Mouse (Mus musculus): ENCODE data around the gene Qrich1. TPM values are rescaled to one million over a fixed set of nuclear protein-coding genes. Genes with fewer than 3 reads are reported as not detected.

The Qrich1 gene
- polyA plus RNA-seq, 1 experiment from 2014 or later, result 129 TPM

DNA sequence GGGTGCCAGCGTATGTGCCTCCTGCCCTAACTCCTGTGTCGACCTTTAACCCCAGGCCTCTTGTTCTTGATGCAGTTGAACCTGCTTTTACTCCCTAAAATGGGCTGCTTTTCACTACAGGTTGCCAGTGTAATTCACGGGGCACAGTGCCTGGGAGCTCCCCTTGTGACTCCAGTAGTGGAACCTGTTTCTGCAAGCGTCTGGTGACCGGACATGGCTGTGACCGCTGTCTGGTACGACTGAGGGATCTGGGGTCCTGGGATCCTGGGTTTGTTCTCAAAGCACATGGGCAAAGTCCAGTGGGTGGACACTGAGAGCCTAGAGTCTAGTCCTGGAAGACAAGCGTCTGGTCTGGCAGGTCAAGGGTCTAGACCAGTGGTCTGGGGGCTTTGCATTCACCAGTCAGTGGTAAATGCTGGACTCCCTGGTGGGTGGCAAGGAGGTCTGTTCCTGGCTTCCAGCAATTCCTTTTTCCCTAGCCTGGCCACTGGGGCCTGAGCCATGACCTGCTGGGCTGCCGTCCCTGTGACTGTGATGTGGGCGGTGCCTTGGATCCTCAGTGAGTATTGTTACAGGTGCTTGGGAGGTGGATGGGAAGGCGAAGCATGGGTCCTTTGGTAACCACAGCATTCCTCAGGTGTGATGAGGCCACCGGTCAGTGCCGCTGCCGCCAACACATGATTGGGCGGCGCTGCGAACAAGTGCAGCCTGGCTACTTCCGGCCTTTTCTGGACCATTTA lies 33.4 kb upstream of the Qrich1 start:
- Histone ChIP-seq H3K27ac (ENCODE audit: low read length) (no peak overlapping the region), H3K4me2 (replicated peaks; ENCODE audit: low read depth, low read length) (no peak overlapping the region), H3K9me3 (ENCODE audit: low read length) (no peaks in the 10 kb centered on the region), H3K27me3 (ENCODE audit: insufficient read depth, low read length) (no peaks in the 10 kb centered on the region), H3K4me1 (ENCODE audit: insufficient read depth, low read length) (peaks cover 19% of the 10 kb centered on the region), H3K9ac (replicated peaks; ENCODE audit: low read length) (no peak overlapping the region), H3K4me3 (ENCODE audit: low read length) (no peak overlapping the region), H3K36me3 (ENCODE audit: insufficient read depth, low read length) (peaks cover 59% of the 10 kb centered on the region)
- ATAC-seq (ENCODE audit: low FRiP score, low TSS enrichment), result no peak
- WGBS, result 86% methylated on average over 18 of the region's 18 CpGs

- Histone ChIP-seq H3K9ac (replicated peaks; ENCODE audit: low read length) (no peak overlapping the region), H3K36me3 (ENCODE audit: insufficient read depth, low read length) (peaks cover 67% of the 10 kb centered on the region), H3K4me2 (replicated peaks; ENCODE audit: low read depth, low read length) (no peak overlapping the region), H3K27ac (ENCODE audit: low read length) (no peak overlapping the region), H3K9me3 (ENCODE audit: low read length) (no peaks in the 10 kb centered on the region), H3K4me3 (ENCODE audit: low read length) (no peak overlapping the region), H3K27me3 (ENCODE audit: insufficient read depth, low read length) (no peaks in the 10 kb centered on the region), H3K4me1 (ENCODE audit: insufficient read depth, low read length) (peaks cover 18% of the 10 kb centered on the region)
- 92% methylated on average over 15 of the region's 15 CpGs for WGBS
- no peak for ATAC-seq (ENCODE audit: low FRiP score, low TSS enrichment)
These were observed 32.6 kb upstream of the Qrich1 start for GRCm38 (mm10) chr9:108484021-108484420.

DNA sequence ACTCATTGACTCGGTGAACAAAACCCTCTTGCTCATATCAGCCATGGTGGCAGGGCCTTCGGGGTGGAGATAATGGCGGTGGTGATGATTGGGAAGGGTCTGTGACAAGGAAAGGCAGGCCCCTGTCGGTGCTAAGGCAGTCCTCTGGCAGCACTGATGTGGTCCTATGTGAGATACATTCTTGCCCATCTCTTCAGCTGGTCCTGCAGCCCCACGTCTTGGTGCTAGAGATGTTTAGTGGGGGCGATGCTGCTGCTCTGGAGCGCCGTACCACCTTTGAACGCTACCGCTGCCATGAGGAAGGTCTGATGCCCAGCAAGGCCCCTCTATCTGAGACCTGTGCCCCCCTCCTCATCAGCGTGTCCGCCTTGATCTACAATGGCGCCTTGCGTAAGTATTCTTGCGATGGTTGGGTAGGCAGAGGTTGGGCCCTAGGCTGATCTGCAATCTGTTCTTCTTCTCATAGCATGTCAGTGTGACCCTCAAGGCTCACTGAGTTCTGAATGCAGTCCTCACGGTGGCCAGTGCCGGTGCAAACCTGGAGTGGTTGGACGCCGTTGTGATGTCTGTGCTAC lies 31.2 kb upstream of the Qrich1 start:
- H3K9ac ChIP-seq (replicated peaks; ENCODE audit: low read length), result no peak overlapping the region
- H3K4me2 ChIP-seq (replicated peaks; ENCODE audit: low read depth, low read length), result no peak overlapping the region
- no peak for ATAC-seq (ENCODE audit: low FRiP score, low TSS enrichment)
- peaks cover 75% of the 10 kb centered on the region for H3K36me3 ChIP-seq (ENCODE audit: insufficient read depth, low read length)
- 98% methylated on average over 19 of the region's 19 CpGs for WGBS
- no peaks in the 10 kb centered on the region for H3K9me3 ChIP-seq (ENCODE audit: low read length)
- no peaks in the 10 kb centered on the region for H3K27me3 ChIP-seq (ENCODE audit: insufficient read depth, low read length)
- H3K4me3 ChIP-seq (ENCODE audit: low read length), result no peak overlapping the region
- H3K4me1 ChIP-seq (ENCODE audit: insufficient read depth, low read length), result peaks cover 14% of the 10 kb centered on the region
- no peak overlapping the region for H3K27ac ChIP-seq (ENCODE audit: low read length)

DNA sequence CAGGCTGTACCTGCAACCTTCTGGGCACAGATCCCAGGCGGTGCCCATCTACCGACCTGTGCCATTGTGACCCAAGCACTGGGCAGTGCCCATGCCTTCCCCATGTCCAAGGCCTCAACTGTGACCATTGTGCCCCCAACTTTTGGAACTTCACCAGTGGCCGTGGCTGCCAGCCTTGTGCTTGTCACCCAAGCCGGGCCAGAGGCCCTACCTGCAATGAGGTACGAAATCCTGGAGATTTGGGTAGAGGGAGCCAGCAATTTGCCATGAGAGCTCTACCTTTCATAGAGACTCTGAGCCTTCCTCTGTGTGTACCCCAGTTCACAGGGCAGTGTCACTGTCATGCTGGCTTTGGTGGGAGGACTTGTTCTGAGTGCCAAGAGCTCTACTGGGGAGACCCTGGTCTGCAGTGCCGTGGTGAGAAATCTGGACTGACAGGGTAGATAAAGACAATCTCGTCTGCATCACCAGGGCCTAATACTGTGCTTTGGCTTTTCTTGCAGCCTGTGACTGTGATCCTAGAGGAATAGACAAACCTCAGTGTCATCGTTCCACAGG lies 29.6 kb upstream of the Qrich1 start:
- Histone ChIP-seq H3K4me3 (ENCODE audit: low read length) (no peak overlapping the region), H3K27ac (ENCODE audit: low read length) (no peak overlapping the region), H3K9me3 (ENCODE audit: low read length) (no peaks in the 10 kb centered on the region), H3K27me3 (ENCODE audit: insufficient read depth, low read length) (no peaks in the 10 kb centered on the region), H3K4me1 (ENCODE audit: insufficient read depth, low read length) (peaks cover 15% of the 10 kb centered on the region), H3K36me3 (ENCODE audit: insufficient read depth, low read length) (peaks cover 70% of the 10 kb centered on the region), H3K9ac (replicated peaks; ENCODE audit: low read length) (no peak overlapping the region), H3K4me2 (replicated peaks; ENCODE audit: low read depth, low read length) (no peak overlapping the region)
- 94% methylated on average over 8 of the region's 8 CpGs for WGBS
- ATAC-seq (ENCODE audit: low FRiP score, low TSS enrichment), result no peak

GRCm38 (mm10) chr9:108488403-108488802 lies 28.2 kb upstream of the Qrich1 start:
- Histone ChIP-seq H3K36me3 (ENCODE audit: insufficient read depth, low read length) (peaks cover 76% of the 10 kb centered on the region), H3K27ac (ENCODE audit: low read length) (no peak overlapping the region), H3K9ac (replicated peaks; ENCODE audit: low read length) (no peak overlapping the region), H3K4me2 (replicated peaks; ENCODE audit: low read depth, low read length) (no peak overlapping the region), H3K9me3 (ENCODE audit: low read length) (no peaks in the 10 kb centered on the region), H3K27me3 (ENCODE audit: insufficient read depth, low read length) (no peaks in the 10 kb centered on the region), H3K4me3 (ENCODE audit: low read length) (no peak overlapping the region), H3K4me1 (ENCODE audit: insufficient read depth, low read length) (peaks cover 21% of the 10 kb centered on the region)
- WGBS, result 94% methylated on average over 17 of the region's 17 CpGs
- ATAC-seq (ENCODE audit: low FRiP score, low TSS enrichment), result no peak

DNA sequence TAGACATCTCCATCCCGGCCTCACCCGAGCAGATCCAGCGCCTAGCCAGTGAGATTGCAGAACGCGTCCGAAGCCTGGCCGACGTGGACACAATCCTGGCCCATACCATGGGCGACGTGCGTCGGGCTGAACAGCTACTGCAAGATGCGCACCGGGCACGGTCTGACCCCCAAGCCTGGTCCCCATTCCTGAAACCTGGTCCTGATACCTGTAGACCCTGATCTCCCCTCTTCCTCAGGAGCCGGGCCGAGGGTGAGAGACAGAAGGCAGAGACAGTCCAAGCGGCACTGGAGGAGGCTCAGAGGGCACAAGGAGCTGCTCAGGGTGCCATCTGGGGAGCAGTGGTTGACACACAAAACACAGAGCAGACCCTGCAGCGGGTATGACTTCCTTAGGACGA lies 27.4 kb upstream of the Qrich1 start:
- 95% methylated on average over 20 of the region's 20 CpGs for whole genome bisulfite sequencing
- Histone ChIP-seq H3K4me2 (replicated peaks; ENCODE audit: low read depth, low read length) (no peak overlapping the region), H3K9ac (replicated peaks; ENCODE audit: low read length) (no peak overlapping the region), H3K4me3 (ENCODE audit: low read length) (no peak overlapping the region), H3K27me3 (ENCODE audit: insufficient read depth, low read length) (no peaks in the 10 kb centered on the region), H3K9me3 (ENCODE audit: low read length) (no peaks in the 10 kb centered on the region), H3K36me3 (ENCODE audit: insufficient read depth, low read length) (peaks cover 76% of the 10 kb centered on the region), H3K4me1 (ENCODE audit: insufficient read depth, low read length) (peaks cover 21% of the 10 kb centered on the region), H3K27ac (ENCODE audit: low read length) (no peak overlapping the region)
- no peak for ATAC-seq (ENCODE audit: low FRiP score, low TSS enrichment)

DNA sequence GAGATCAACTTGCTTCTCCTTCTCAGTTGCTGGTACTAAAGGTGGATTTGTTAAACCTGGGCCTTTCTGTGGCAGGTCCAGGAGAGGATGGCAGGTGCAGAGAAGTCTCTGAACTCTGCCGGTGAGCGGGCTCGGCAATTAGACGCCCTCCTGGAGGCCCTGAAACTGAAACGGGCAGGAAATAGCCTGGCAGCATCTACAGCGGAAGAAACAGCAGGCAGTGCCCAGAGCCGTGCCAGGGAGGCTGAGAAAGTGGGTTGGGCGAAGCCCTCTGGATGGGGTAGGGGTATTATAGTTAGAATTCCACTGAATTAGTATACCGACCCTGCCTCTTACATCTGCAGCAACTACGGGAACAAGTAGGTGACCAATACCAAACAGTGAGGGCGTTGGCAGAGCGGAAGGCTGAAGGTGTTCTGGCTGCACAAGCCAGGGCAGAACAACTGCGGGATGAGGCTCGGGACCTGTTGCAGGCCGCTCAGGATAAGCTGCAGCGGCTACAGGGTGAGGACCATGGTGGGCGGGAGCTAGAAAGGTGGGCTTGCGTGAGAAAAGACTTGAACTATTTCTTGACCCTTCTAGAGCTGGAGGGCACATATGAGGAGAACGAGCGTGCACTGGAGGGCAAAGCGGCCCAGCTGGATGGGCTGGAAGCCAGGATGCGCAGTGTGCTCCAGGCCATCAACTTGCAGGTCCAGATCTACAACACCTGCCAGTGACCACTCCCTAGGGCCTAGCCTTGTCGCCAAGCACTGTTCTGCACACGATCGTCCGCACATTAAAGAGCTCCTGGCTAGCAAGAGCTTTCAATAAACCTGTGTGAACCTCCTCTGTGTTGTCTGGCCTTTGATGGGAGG lies 26.7 kb upstream of the Qrich1 start:
- peak; percentile 28 for ATAC-seq (ENCODE audit: low FRiP score, low TSS enrichment)

DNA sequence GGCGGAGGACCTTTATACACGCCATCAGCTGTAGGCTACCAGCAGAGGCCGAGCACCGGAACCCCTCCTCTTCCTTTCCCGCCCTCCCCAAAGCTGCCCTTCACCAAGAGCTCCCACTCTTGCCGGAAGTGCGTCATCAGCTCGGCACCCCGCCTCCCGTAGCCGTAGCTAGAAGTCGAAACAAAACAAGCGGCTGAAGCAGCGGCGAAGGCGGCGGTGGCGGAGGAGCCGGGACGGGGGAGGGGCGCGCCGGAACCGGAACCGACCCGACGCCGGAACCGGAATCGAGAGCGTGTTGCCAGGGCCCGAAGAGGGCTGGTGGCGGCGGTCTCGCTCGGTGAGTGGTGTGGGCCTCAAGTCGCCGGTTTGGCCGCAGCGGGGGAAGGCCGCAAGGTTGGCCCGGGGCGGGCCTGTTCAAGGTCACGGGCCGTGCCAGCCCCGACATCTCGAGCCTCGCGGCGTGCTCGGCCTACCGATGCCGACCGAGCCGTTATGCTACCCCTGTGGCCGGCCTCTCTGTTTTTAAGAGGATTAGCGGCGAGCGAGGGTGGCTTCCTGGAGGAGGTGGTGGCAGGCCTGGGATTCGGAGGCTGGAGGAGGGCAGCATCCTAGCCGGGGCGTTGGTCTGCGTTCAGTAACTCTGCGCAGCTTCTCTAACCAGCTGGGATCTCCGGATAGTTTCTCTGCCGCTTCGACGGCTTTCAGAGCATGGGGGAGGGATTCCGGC lies 25.9 kb upstream of the Qrich1 start, which contains the start of gene Usp19:
Usp19 (plus strand) TSS at position 44 of the 727 bp plus-strand sequence.
- H3K9me3 ChIP-seq (ENCODE audit: low read length), result no peaks in the 10 kb centered on the region
- H3K27me3 ChIP-seq (ENCODE audit: insufficient read depth, low read length), result no peaks in the 10 kb centered on the region
- peak within 1 kb of the TSS; percentile 92 for H3K4me2 ChIP-seq (replicated peaks; ENCODE audit: low read depth, low read length)
- H3K9ac ChIP-seq (replicated peaks; ENCODE audit: low read length), result peak within 1 kb of the TSS; percentile 94
- peak within 1 kb of the TSS; percentile 95 for H3K4me3 ChIP-seq (ENCODE audit: low read length)
- H3K4me1 ChIP-seq (ENCODE audit: insufficient read depth, low read length), result peaks cover 21% of the 10 kb centered on the region
- H3K27ac ChIP-seq (ENCODE audit: low read length), result peak within 1 kb of the TSS; percentile 98
- peaks cover 76% of the 10 kb centered on the region for H3K36me3 ChIP-seq (ENCODE audit: insufficient read depth, low read length)
- peak; percentile 95 for ATAC-seq (ENCODE audit: low FRiP score, low TSS enrichment)
- WGBS, result 0% methylated on average over 68 of the region's 69 CpGs

More for the DNA sequence above, 26.7 kb upstream of the Qrich1 start:
- no peaks in the 10 kb centered on the region for H3K27me3 ChIP-seq (ENCODE audit: insufficient read depth, low read length)
- peak overlapping the region; percentile 92 for H3K4me2 ChIP-seq (replicated peaks; ENCODE audit: low read depth, low read length)
- peak overlapping the region; percentile 98 for H3K27ac ChIP-seq (ENCODE audit: low read length)
- peak overlapping the region; percentile 95 for H3K4me3 ChIP-seq (ENCODE audit: low read length)
- peak overlapping the region; percentile 94 for H3K9ac ChIP-seq (replicated peaks; ENCODE audit: low read length)
- 62% methylated on average over 26 of the region's 26 CpGs for WGBS
- peaks cover 78% of the 10 kb centered on the region for H3K36me3 ChIP-seq (ENCODE audit: insufficient read depth, low read length)
- no peaks in the 10 kb centered on the region for H3K9me3 ChIP-seq (ENCODE audit: low read length)
- H3K4me1 ChIP-seq (ENCODE audit: insufficient read depth, low read length), result peaks cover 21% of the 10 kb centered on the region

DNA sequence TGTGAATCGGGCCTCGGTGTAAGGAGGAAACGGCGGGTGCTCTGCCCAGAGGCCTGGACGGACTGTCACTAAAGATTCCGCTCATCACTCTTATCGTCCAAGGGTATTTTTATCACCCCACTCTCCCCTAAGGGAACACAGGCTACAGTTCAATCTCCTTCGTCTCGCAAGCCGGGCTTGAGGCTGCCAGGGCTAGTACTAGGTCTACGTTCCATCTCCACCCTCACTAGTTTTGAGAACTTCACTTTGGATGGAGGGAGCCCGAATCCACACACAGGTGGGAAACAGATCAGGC lies 25.4 kb upstream of the Qrich1 start:
- Histone ChIP-seq H3K4me2 (replicated peaks; ENCODE audit: low read depth, low read length) (peak overlapping the region; percentile 92), H3K9ac (replicated peaks; ENCODE audit: low read length) (peak overlapping the region; percentile 94), H3K4me1 (ENCODE audit: insufficient read depth, low read length) (peaks cover 21% of the 10 kb centered on the region), H3K27me3 (ENCODE audit: insufficient read depth, low read length) (no peaks in the 10 kb centered on the region), H3K9me3 (ENCODE audit: low read length) (no peaks in the 10 kb centered on the region), H3K36me3 (ENCODE audit: insufficient read depth, low read length) (peaks cover 76% of the 10 kb centered on the region), H3K27ac (ENCODE audit: low read length) (peak overlapping the region; percentile 98), H3K4me3 (ENCODE audit: low read length) (peak overlapping the region; percentile 95)
- ATAC-seq (ENCODE audit: low FRiP score, low TSS enrichment), result no peak
- 5% methylated on average over 12 of the region's 12 CpGs for WGBS
